Mouse (Mus musculus): ENCODE measurements around the gene Sh3kbp1.

The Sh3kbp1 gene

DNA sequence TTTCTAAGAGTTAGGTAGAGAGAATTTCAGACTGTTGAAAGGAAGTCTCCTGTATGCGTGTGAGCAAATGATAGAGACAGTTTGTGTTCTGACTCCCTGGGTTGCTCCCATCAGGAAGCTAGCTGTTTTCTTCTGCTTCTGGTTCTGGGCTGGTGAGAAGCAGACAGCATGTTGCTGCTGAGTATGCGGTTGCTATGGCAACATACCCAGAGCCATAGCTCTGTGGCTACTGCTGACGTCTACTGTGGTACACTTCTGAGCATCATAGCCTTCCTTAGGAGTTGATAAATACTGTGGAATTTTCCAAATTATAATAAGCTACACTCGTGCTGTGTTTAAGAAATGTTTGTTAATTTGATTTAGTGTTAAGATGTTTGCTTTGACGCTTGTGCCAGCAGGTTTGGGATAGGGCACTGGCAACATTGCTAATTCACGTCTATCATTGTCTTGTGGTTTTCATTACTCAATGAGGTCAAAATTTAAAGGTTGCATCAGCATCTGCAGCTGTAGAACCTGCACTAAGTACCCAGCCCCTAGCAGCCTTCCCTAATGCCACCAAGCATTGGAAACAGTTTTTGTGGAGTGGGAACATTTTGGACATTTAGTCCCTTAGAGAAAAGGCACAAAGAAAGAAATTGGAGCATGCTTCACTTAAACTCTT is 202.2 kb downstream of the Sh3kbp1 start:
- peak in 1 of 2 experiments; percentile 22 for DNase-seq (ENCODE audit: inconsistent age in 2 of 2, low spot score in 1 of 2)

DNA sequence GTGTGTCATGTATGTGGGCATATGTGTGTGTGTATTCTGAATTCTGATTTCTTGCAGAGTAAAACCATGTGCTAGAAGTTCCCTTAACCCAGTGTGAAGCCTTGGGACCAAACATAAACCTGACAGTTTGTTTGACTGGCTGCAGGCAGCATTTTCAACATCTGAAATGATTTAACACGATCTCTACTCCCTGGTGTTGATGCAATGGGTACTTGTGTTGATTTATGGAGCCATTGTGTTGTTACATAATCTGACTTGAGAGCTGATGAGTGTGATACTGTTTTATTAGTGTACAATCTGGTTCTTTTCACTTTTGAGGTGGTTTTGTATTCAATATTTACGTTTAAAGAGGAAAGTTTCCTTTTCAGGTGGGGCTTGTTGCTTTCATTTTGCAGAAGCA is 204.1 kb downstream of the Sh3kbp1 start:
- peak in 1 of 2 experiments; percentile 26 for DNase-seq (ENCODE audit: inconsistent age in 2 of 2, low spot score in 1 of 2)

DNA sequence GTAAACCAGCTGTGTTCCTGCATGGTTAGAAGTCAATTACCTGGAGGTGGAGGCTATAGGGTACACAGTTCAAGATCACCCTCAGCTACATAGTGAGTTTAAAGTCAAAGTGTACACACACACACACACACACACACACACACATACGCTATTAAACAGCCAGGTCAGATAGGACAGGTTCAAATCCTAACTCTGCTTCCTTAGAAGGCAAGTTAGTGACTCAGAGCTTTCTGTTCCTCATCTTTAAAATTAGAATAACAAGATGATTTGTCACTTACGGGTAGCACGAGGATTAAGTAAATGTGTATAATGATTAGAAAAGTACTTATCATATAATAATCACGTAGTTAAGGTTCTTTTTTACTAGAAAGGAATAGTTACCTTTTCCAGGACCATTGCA is 208.2 kb downstream of the Sh3kbp1 start:
- no peak for DNase-seq (ENCODE audit: inconsistent age in 2 of 2, low spot score in 1 of 2)

DNA sequence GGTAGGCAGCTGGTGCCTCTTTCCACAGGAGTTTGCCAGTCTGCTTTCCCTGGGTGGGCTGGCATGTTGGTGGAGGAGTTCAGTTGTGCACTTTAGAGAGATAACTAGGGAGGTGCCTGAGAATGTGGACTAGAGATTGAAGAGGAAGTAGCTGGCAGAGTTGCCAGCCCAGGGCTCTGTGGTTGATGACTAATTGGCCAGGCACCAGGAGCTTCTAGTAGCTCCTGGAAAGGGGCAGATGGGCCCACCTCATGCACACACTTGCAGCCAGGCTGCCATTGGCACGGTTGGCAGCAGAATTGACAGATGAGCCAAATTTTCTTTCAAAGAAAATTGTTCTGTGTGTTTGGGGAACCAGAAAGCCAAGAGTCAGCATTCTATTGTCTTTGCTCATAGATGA is 210.3 kb downstream of the Sh3kbp1 start:
- DNase-seq (ENCODE audit: inconsistent age in 2 of 2, low spot score in 1 of 2), result peak in 1 of 2 experiments; percentile 24

DNA sequence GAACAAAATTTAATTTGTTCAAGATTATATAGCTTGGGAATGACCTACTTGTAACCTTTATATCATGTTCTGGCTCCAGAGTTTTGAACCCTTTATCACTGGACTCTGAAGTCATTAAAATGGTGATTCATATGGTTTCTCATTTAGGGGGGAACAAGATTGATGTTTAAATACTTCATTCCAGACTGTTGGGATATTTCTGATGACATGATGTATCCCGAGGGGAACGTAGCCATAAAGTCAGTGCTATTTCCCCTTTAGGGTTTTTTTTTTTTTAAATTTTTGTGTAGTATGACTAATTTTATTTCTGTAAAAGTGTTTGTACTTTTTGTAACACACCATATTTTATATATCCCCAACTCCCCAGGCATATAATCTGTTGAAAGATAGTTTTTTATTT is 212.7 kb downstream of the Sh3kbp1 start:
- DNase-seq (ENCODE audit: inconsistent age in 2 of 2, low spot score in 1 of 2), result no peak

DNA sequence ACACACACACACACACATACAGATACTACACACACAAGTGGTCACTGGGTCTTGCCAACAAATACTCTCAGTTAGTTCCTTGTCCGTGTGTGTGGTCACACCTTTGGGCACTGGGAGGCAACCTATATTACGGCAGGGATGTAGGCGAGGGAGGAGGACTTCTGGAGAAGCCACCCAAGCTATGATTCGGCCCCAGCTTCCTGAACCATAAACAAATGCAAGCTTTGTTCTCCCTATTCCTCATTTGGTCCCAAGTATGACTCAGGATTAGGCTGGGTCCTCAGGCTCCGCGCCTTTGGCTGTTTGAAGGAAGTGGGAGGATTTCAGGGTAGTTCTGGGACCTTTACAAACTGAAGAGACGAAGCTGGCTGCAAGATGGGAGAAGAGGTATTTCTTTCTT is 213.2 kb downstream of the Sh3kbp1 start:
- no peak for DNase-seq (ENCODE audit: inconsistent age in 2 of 2, low spot score in 1 of 2)

DNA sequence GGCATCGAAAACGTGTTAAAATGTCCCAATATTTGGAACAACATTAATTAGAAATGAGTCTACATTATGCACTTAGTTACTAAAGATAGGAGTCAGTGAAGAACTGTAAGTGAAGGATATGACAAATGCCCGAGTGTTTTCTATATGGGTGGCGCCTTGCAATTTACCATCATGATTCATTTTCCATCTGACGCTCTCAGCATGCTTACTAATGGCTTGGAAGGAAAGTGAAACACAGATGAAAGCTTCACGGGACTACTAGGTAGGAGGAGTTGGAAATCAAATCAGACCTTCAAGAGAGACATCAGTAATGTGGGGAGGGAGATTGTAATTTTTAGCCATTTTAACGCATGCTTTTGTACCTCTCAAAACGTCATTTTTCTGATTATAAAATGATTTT is 223.7 kb downstream of the Sh3kbp1 start:
- DNase-seq (ENCODE audit: inconsistent age in 2 of 2, low spot score in 1 of 2), result no peak

DNA sequence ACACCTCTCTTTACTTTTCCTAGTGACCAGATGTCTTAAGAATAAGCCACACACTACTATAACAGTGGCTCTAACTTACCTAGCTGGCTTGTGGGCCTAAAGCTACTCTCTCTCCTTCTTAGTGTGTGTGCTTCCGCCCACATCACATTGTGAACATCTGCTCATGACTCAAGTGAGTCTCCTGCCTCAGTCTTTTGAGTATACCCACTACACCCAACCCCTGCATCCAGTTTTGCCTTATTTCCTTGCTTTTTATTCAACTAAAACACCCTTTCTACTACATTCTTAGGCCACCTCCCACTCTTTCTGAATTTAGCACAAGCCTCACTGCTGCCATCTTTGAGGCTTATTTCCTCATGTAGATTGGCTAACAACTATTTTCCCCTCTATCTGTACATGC is 229.8 kb downstream of the Sh3kbp1 start:
- DNase-seq (ENCODE audit: inconsistent age in 2 of 2, low spot score in 1 of 2), result no peak

DNA sequence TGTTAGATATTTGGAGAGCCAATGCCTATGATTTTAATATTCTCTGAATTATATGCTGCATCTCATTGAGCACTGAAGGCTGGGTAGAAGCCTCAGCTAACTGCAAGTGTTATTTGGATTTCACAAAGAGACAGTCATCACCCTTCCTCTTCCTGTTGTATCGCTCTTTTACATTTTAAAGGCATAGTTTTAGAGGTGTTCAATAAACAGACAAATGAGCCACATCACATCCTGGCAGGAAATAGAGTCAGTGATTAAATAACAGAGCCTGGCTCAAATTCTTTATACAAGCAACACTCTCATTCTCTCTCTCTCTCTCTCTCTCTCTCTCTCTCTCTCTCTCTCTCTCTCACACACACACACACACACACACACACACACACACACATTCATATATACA is 231.1 kb downstream of the Sh3kbp1 start:
- DNase-seq (ENCODE audit: inconsistent age in 2 of 2, low spot score in 1 of 2), result no peak

DNA sequence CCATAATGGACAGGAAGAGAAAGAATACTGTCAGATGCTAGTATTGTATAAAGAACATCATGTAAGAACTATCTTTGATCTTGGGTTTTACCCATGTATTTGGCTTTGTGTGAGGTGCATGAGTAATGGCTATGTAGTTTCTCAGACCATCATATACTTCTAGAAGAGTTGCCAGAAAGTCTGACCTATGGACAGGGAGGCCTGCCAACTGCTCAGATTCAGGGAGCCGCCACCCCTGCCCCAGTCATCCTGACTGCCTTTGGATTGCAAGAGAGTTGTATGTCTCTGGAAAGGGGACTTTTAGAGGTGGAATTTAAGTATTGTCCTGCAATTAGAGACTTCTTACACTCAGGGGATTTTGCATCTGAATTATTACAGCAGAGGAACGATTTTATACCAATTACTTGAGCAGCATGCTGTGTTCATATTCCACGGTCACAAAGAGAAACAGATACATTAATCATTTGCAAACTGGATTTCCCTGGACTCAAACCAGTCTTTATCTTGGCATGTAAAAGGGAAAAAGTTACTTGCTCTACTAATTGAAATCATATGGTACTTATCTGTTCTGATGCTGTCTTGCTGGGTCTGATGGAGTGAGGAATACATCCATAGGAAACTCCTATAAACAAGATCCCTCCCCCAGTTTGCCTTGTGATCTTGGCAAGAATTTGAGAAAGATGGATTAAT is 233.9 kb downstream of the Sh3kbp1 start:
- no peak for DNase-seq (ENCODE audit: inconsistent age in 2 of 2, low spot score in 1 of 2)

DNA sequence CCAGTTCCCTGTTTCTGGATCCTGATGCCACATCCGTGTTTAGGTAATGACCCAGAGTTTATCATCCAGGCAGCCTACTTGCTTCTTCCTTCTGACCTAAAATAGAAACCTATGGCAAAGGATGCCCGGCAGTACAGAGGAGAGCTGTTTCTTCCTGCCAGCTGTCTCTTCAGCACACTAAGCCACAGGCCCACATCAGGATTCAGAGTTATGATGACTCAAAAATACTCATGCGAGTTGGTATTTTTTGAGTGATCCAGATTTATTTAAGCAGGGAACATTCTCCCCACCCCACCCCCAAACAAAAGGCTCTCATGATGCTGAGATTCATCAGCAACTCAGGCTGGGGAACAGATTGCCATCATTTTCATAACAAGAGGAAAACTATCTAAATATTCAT is 240.6 kb downstream of the Sh3kbp1 start:
- DNase-seq (ENCODE audit: inconsistent age in 2 of 2, low spot score in 1 of 2), result no peak

DNA sequence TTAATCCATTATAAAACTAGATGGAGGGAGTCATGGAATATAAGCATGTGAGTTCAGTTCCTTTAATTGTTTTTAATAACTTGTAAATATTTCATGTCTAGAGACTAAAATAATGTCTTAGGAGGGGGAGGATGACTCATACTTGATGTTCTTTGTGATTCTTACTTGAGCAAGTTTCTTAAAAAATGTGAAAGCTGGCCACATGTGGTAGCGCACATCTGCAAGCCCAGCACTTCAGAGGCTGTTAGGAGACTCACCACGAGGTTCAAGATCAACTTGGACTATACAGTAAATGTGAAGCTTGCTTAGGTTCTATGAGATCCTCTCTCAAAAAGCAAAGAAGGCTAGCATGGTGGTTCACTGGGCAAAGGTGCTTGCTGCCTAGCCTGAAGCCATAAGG is 245.4 kb downstream of the Sh3kbp1 start:
- no peak for DNase-seq (ENCODE audit: inconsistent age in 2 of 2, low spot score in 1 of 2)

DNA sequence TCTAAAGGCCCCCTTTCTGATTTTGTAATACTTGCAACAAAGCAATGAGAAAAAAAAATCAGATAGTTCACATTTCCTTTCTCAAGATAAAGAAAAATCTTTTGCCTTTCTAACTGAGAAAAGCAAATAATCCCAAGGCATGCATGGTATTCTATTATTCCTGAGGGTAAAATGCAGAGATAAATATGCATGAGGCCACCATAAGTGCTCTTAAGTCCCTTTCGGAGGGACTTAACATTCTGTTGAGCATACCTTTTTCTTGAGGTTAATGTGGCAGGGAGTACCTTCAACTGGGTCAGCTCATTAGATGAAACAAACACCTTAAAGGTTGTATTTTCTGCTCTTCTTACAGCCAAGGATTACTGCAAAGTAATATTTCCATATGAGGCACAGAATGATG is 250.7 kb downstream of the Sh3kbp1 start:
- no peak for DNase-seq (ENCODE audit: inconsistent age in 2 of 2, low spot score in 1 of 2)

DNA sequence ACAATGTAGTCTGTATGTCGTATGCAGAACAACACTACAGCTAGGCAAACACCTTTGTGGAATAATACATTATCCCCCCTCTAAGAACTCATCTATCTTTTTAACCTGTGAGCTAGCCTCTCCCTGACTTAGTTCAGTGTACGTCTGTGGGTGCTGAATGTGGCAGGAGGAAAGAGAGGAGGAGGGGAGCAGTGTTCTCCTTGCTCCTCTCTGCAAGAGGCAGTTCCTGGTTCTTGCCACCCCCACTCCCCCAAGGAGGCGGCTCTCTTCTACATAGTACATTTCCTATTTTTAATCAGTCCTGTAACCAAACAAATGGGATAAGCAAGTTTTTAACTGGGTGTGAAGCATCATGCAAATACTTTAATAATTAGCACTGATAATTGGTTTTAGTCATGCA is 252.4 kb downstream of the Sh3kbp1 start:
- DNase-seq (ENCODE audit: inconsistent age in 2 of 2, low spot score in 1 of 2), result no peak

DNA sequence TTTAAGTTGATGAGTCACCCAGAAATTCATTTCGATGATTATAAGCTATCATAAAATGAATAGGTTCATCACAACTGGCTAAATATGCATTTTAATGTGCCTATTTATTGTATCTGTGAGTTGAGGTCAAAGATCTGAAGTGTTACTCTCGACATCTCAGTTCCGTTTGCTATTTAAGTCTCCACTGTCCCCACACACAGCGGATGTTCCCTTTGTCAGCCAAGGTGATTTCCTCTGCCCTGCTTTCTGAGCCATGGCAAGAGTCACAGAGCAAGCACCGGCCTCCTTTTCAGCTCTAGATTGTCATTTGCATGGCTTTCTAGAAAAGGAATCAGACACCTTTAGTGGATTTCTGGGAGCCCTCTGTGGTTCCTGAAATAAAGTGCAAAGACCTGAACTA is 254.5 kb downstream of the Sh3kbp1 start:
- DNase-seq (ENCODE audit: inconsistent age in 2 of 2, low spot score in 1 of 2), result no peak

DNA sequence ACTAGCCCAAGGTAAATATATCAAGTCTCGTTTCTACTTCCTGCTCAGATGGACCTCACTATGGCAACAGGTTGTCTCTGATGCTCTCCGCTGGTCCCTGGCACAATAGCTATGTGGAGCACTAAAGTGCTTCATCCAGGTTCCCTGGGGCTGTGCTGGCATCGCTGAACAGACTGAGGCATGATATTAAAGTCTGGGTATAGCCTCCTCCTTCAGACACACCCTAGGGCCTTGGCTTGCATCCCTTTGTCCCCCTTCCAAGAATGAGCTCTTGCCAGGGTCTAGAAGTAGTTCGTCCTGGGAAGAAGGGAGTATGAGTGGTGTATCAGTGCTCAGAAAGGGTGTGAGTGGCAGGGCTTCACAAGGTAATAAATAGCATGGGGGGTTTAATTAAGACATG is 269.5 kb downstream of the Sh3kbp1 start:
- no peak for DNase-seq (ENCODE audit: inconsistent age in 2 of 2, low spot score in 1 of 2)

DNA sequence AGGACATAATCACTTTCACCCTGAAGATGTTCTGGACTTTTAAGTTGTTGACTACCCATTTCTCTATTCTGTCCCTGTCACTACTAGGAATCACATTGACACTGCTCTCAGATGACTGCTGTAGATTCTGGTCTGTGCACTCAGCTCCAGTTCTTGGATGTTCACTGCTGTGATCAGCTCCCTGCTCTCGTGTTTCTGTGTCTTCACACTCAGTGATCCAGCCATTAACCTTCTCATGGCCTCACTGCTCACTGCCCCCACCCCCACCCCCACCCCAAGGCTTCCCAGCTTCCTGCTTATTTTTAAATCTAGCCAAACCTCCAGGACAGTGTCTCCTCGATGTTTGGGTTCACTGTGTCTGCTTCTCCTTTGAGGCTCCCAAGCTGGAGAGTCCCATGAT is 271.0 kb downstream of the Sh3kbp1 start:
- no peak for DNase-seq (ENCODE audit: inconsistent age in 2 of 2, low spot score in 1 of 2)

DNA sequence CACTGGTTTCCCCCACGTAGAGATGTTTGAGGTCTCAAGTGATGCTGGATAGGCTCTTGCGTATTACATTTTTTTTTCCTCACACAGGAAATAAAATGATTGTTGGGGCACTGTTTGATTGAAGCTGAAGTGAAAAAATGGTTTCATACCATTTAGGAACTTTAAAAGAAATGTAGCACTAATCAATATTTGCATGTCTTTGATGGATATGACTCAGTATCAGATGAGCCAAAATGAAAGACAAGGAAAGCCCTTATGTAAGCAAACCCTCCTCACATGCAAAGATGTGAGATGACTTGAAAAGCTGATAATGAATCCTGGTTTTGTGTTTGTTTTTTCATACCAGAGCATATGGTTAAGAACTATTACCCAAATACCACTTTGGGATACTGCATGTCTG is 272.0 kb downstream of the Sh3kbp1 start:
- DNase-seq (ENCODE audit: inconsistent age in 2 of 2, low spot score in 1 of 2), result no peak

DNA sequence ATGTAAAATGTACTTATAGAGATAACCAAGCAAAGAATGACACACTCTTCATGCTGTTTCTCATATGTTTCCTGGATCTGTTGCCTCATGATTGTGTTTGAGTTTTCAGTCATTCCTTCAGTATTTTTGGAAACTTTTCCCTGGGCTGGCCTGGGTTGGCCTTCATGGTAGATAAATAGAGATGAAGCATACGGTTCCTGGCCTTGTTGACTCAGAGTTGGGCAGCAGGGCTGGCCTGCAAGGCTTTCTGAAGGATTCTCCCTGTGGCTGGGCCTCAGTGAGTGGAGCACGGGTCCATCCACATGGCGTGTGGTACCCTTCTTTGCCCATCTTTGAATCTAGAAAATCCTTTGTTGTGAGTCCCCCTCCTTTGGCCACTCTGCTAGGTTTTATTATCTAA is 276.3 kb downstream of the Sh3kbp1 start:
- DNase-seq (ENCODE audit: inconsistent age in 2 of 2, low spot score in 1 of 2), result peak; percentile 4 to 59

DNA sequence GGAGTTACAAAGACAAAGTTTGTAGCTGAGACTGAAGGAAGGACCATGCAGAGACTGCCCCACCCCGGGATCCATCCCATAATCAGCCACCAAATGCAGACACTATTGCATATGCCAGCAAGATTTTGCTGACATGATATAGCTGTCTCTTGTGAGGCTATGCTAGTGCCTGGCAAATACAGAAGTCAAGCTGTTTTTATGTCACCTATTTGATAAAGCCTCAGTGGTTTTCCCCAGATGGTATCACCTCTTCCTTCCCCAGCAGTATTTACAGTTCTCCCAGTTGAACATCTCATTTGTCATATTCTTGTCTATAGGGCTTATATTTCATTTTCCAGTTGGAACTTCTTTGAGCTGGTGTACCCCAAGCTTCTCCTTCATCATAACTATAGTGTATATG is 280.6 kb downstream of the Sh3kbp1 start:
- no peak for DNase-seq (ENCODE audit: inconsistent age in 2 of 2, low spot score in 1 of 2)

DNA sequence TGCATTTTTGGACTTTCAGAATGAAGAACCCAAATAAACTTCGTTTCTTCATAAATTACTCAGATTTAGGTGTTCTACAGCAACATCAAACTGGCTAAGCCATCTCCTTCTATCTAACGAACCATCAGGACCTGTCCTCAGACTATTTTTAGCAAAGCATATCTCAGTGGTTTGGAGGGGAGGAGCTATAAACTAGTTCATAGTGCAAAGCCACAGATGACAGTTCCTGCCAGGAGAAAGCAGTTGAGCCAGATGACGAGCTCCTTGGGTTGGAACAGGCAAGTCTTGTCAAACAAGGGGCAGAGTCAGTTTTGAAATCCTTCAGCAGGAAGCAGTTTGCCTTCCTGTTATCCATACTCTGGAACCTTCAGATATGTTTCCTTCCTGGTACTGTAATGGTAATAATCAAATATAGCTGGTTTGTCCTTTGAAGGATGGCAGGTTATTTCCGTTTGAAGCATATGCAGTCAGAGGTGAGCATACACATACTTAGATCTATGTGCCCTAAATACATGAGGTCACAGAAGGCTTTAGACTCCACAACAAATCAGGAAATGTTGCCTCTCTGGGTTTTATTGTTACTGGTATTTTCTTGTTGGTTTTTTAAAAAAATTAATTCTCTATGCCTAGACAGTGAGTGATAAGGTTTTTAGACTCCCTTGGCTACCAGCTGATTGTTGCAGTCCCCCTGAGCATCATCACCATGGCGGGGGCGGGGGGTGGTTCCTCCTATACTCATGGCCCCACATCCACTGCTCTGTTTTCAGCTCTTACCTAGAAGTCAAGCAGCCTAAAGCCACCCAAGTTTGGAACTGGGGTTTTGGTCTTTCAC is 282.6 kb downstream of the Sh3kbp1 start:
- DNase-seq (ENCODE audit: inconsistent age in 2 of 2, low spot score in 1 of 2), result peak in 1 of 2 experiments; percentile 27

DNA sequence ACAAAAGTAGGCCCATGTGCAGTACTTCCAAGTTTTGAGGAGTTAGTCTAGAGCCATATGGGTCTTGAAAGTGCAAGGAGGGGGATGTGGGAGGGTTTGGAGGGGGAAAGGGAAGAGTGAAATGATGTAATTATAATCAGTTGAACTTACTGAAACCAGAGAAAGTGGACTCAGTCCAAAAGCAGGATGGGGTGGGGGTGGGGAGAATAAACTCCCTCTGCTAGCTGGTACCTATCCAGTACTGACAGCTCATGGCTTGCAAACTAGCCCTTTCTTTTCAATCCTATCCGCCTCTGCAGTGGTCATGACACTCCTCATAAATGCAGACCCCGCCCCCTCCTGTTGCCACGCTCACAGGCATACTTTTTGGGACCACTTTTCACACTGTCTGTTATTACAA is 283.5 kb downstream of the Sh3kbp1 start:
- DNase-seq (ENCODE audit: inconsistent age in 2 of 2, low spot score in 1 of 2), result peak in 1 of 2 experiments; percentile 21
